Mouse (Mus musculus) bone marrow macrophage, adult 2 months (primary cell): Measurements from ENCODE around the gene Hypk.
"Not testable (repeated sequence)": the region's sequence is repeated elsewhere in the genome, so short reads cannot be mapped to it uniquely, and the experiment has no call there.

Experiments used
- CTCF ChIP-seq: IDR thresholded peaks from 2 replicates; pipeline ENCODE4 v1.5.1; 2012; ENCODE audit warnings: low read depth, mild to moderate bottlenecking, low read length, moderate library complexity
- POLR2A ChIP-seq: IDR thresholded peaks from 2 replicates; pipeline ENCODE4 v1.6.1; 2012; ENCODE audit warnings: mild to moderate bottlenecking, low read depth, low read length, borderline replicate concordance

DNA sequence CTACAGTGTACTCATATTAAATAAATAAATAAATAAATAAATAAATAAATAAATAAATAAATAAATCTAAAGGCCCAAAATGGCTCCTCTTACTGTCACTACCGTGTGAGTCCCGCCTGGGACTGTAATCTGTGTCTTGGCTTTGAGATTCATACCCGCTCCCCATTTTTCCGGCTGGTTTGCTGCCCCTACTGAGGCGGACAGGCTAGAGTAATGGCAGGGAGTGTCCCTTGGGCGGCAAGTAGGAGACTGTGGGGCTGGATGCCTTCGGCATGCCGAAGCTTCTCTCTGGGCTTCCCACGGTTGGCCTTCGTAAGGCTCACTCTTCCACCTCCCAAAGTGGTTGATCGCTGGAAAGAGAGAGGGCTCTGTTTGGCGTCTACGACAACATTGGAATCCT is 27.8 kb downstream of the Hypk start:
- not testable (repeated sequence) for TF ChIP-seq CTCF, POLR2A
